Mouse (Mus musculus) intestine, embryonic 14.5 days (tissue): ENCODE measurements around the gene Efhd2. TPM values are rescaled to one million over a fixed set of nuclear protein-coding genes. Genes with fewer than 3 reads are reported as not detected.

Experiments
- ATAC-seq: fragments of 200-750 bp; cut with Nextera tagmentation; replicated peaks from 2 replicates; pipeline ENCODE4 v1.8.0; 2017; ENCODE audit warnings: low read depth, moderate number of reproducible peaks, moderate TSS enrichment, moderate library complexity; ENCODE audit not compliant: low FRiP score, low TSS enrichment
- DNase-seq: peaks from one replicate; pipeline ENCODE4 v3.0.0-alpha.2; 2018; ENCODE audit warnings: low spot score
- H3K27ac ChIP-seq: fragments of 300-500 bp; sonication (generic); 2 replicates; pipeline ENCODE4 v1.5.1; 2014; ENCODE audit warnings: low read depth, mild to moderate bottlenecking, control low read depth
- H3K27me3 ChIP-seq: fragments of 300-500 bp; sonication (generic); replicated peaks from 2 replicates; pipeline ENCODE4 v1.6.1; 2014; ENCODE audit warnings: low read length, control low read depth; ENCODE audit not compliant: control insufficient read depth, insufficient read depth
- H3K36me3 ChIP-seq: fragments of 300-500 bp; sonication (generic); 2 replicates; pipeline ENCODE4 v1.6.1; 2014; ENCODE audit warnings: low read length, control low read depth; ENCODE audit not compliant: control insufficient read depth, insufficient read depth
- H3K4me1 ChIP-seq: fragments of 300-500 bp; sonication (generic); replicated peaks from 2 replicates; pipeline ENCODE4 v1.6.1; 2014; ENCODE audit warnings: low read length, control low read depth, mixed read lengths; ENCODE audit not compliant: control insufficient read depth, insufficient read depth
- H3K4me2 ChIP-seq: fragments of 300-500 bp; sonication (generic); 2 replicates; pipeline ENCODE4 v1.6.1; 2014; ENCODE audit warnings: low read length
- H3K4me3 ChIP-seq: fragments of 300-500 bp; sonication (generic); 2 replicates; pipeline ENCODE4 v1.5.1; 2014; ENCODE audit warnings: low read depth, low read length, control low read depth, mixed read lengths
- H3K9ac ChIP-seq: fragments of 300-500 bp; sonication (generic); 2 replicates; pipeline ENCODE4 v1.6.1; 2014; ENCODE audit warnings: mild to moderate bottlenecking, low read length
- H3K9me3 ChIP-seq: fragments of 300-500 bp; sonication (generic); 2 replicates; pipeline ENCODE4 v1.6.1; 2016; ENCODE audit warnings: low read length, control low read depth; ENCODE audit not compliant: control insufficient read depth
- WGBS: fragments of 180-500 bp; shearing (Covaris S2); extraction: QIAGEN DNeasy Blood & Tissue Kit; methylation state at CpG from one replicate; pipeline ENCODE4 v1.1.7; 2014; 5-methylcytosine and 5-hydroxymethylcytosine counted together
- polyA plus RNA-seq: library from polyadenylated mRNA; unstranded; fragments of >200 nt; fragmentation: Nextera tagmentation; extraction: Ambion mirVana; gene quantifications from 2 replicates; pipeline ENCODE4 v1.2.1, GENCODE M21; 2014

Gene Efhd2
- polyA plus RNA-seq, 1 experiment from 2014 or later: 75.6 TPM

GRCm38 (mm10) chr4:141831361-141831760 lies 43.4 kb downstream of the Efhd2 start:
- DNase-seq: no peak
- Histone ChIP-seq H3K4me1 (no peaks in the 10 kb centered on the region), H3K27ac (no peak overlapping the region), H3K36me3 (no peaks in the 10 kb centered on the region), H3K4me3 (no peak overlapping the region), H3K4me2 (no peak overlapping the region), H3K9ac (no peak overlapping the region), H3K27me3 (no peaks in the 10 kb centered on the region), H3K9me3 (no peaks in the 10 kb centered on the region)
- no peak for ATAC-seq
- 77% methylated on average over 7 of the region's 7 CpGs for WGBS

GRCm38 (mm10) chr4:141830381-141830780 lies 44.3 kb downstream of the Efhd2 start:
- H3K4me2 ChIP-seq: no peak overlapping the region
- no peak overlapping the region for H3K9ac ChIP-seq
- no peaks in the 10 kb centered on the region for H3K4me1 ChIP-seq
- no peaks in the 10 kb centered on the region for H3K9me3 ChIP-seq
- H3K36me3 ChIP-seq: no peaks in the 10 kb centered on the region
- H3K27me3 ChIP-seq: no peaks in the 10 kb centered on the region
- ATAC-seq (no peak), DNase-seq (no peak)
- WGBS: 60% methylated on average over 11 of the region's 11 CpGs
- H3K27ac ChIP-seq: no peak overlapping the region
- H3K4me3 ChIP-seq: no peak overlapping the region

- ATAC-seq: no peak
- Histone ChIP-seq H3K4me3 (no peak overlapping the region), H3K36me3 (no peaks in the 10 kb centered on the region), H3K27me3 (no peaks in the 10 kb centered on the region), H3K9ac (no peak overlapping the region), H3K9me3 (no peaks in the 10 kb centered on the region), H3K27ac (no peak overlapping the region), H3K4me1 (no peaks in the 10 kb centered on the region), H3K4me2 (no peak overlapping the region)
- 71% methylated on average over 4 of the region's 4 CpGs for WGBS
- no peak for DNase-seq
Observed at GRCm38 (mm10) chr4:141828177-141828576, 46.5 kb downstream of the Efhd2 start.

- WGBS: 87% methylated on average over 2 of the region's 2 CpGs
- Histone ChIP-seq H3K9ac (no peak overlapping the region), H3K27ac (no peak overlapping the region), H3K36me3 (no peaks in the 10 kb centered on the region), H3K27me3 (no peaks in the 10 kb centered on the region), H3K4me3 (no peak overlapping the region), H3K9me3 (no peaks in the 10 kb centered on the region), H3K4me1 (no peaks in the 10 kb centered on the region), H3K4me2 (no peak overlapping the region)
- ATAC-seq (no peak), DNase-seq (no peak)
Observed at GRCm38 (mm10) chr4:141827401-141827800, 47.3 kb downstream of the Efhd2 start.

- Histone ChIP-seq H3K9ac (no peak within 1 kb of the TSS), H3K27me3 (no peaks in the 10 kb centered on the region), H3K4me3 (no peak within 1 kb of the TSS), H3K4me1 (no peaks in the 10 kb centered on the region), H3K27ac (no peak within 1 kb of the TSS), H3K9me3 (no peaks in the 10 kb centered on the region), H3K36me3 (no peaks in the 10 kb centered on the region), H3K4me2 (no peak within 1 kb of the TSS)
- 65% methylated on average over 5 of the region's 5 CpGs for WGBS
- ATAC-seq (no peak), DNase-seq (no peak)
Observed at GRCm38 (mm10) chr4:141826060-141826459, 48.7 kb downstream of the Efhd2 start, which contains the start of gene Cela2a. Gene Cela2a, minus strand, starts transcription at chr4:141826160.

- H3K27ac ChIP-seq: no peak overlapping the region
- ATAC-seq (no peak), DNase-seq (no peak)
- H3K27me3 ChIP-seq: no peaks in the 10 kb centered on the region
- 53% methylated on average over 3 of the region's 3 CpGs for WGBS
- H3K4me1 ChIP-seq: no peaks in the 10 kb centered on the region
- no peak overlapping the region for H3K4me3 ChIP-seq
- no peak overlapping the region for H3K9ac ChIP-seq
- no peak overlapping the region for H3K4me2 ChIP-seq
- no peaks in the 10 kb centered on the region for H3K36me3 ChIP-seq
- H3K9me3 ChIP-seq: no peaks in the 10 kb centered on the region
Observed at GRCm38 (mm10) chr4:141822979-141823378, 51.7 kb downstream of the Efhd2 start.

- ATAC-seq: no peak
- Histone ChIP-seq H3K27me3 (no peaks in the 10 kb centered on the region), H3K4me1 (no peaks in the 10 kb centered on the region), H3K27ac (no peak overlapping the region), H3K4me3 (no peak overlapping the region), H3K4me2 (no peak overlapping the region), H3K36me3 (no peaks in the 10 kb centered on the region), H3K9me3 (no peaks in the 10 kb centered on the region), H3K9ac (no peak overlapping the region)
- no peak for DNase-seq
- WGBS: 77% methylated on average over 10 of the region's 10 CpGs
Observed at GRCm38 (mm10) chr4:141822089-141822488, 52.6 kb downstream of the Efhd2 start.

- DNase-seq (no peak), ATAC-seq (no peak)
- Histone ChIP-seq H3K4me1 (no peaks in the 10 kb centered on the region), H3K36me3 (no peaks in the 10 kb centered on the region), H3K27ac (no peak overlapping the region), H3K4me3 (no peak overlapping the region), H3K9me3 (no peaks in the 10 kb centered on the region), H3K27me3 (no peaks in the 10 kb centered on the region), H3K9ac (no peak overlapping the region), H3K4me2 (no peak overlapping the region)
- whole genome bisulfite sequencing: 62% methylated on average over 3 of the region's 3 CpGs
Observed at GRCm38 (mm10) chr4:141821178-141821577, 53.5 kb downstream of the Efhd2 start.

GRCm38 (mm10) chr4:141819316-141819715 lies 55.4 kb downstream of the Efhd2 start:
- H3K9ac ChIP-seq: no peak overlapping the region
- no peak overlapping the region for H3K27ac ChIP-seq
- peaks cover 13% of the 10 kb centered on the region; the same call in 1 of the 2 replicates for H3K36me3 ChIP-seq
- H3K27me3 ChIP-seq: no peaks in the 10 kb centered on the region
- no peaks in the 10 kb centered on the region for H3K4me1 ChIP-seq
- WGBS: 92% methylated on average over 7 of the region's 7 CpGs
- ATAC-seq (no peak), DNase-seq (no peak)
- no peaks in the 10 kb centered on the region for H3K9me3 ChIP-seq
- no peak overlapping the region for H3K4me3 ChIP-seq
- no peak overlapping the region for H3K4me2 ChIP-seq
